Mouse (Mus musculus): ENCODE data around the gene Ntng1. TPM values are rescaled to one million over a fixed set of nuclear protein-coding genes. Genes with fewer than 3 reads are reported as not detected.

The Ntng1 gene
- polyA plus RNA-seq, 1 experiment = 0.31 TPM

- 11% methylated on average over 1 of the region's 1 CpGs for WGBS
- H3K36me3 ChIP-seq (ENCODE audit: control insufficient read depth, insufficient read depth, low read length) = no peaks in the 10 kb centered on the region
- no peak overlapping the region for H3K4me3 ChIP-seq (ENCODE audit: insufficient read depth, low read depth, low read length)
- TF ChIP-seq CTCF (conservative IDR thresholded peaks at IDR 0.05; ENCODE audit: insufficient read depth, insufficient read length, low read depth, low read length) (no peak), POLR2A (IDR thresholded peaks at IDR 0.05; ENCODE audit: low read depth, low read length) (no peak)
- DNase-seq = no peak
- no peak overlapping the region for H3K27ac ChIP-seq (ENCODE audit: insufficient read depth, low read depth, low read length)
- H3K27me3 ChIP-seq (replicated peaks; ENCODE audit: control insufficient read depth, insufficient read depth, low read length) = no peaks in the 10 kb centered on the region
- H3K4me1 ChIP-seq (ENCODE audit: control insufficient read depth, insufficient read depth, low read length) = no peaks in the 10 kb centered on the region
These were observed 253.2 kb downstream of the Ntng1 start for GRCm38 (mm10) chr3:109890600-109890999.

GRCm38 (mm10) chr3:109885672-109886071, 258.1 kb downstream of the Ntng1 start:
- no peak for DNase-seq
- no peaks in the 10 kb centered on the region for H3K36me3 ChIP-seq (ENCODE audit: control insufficient read depth, insufficient read depth, low read length)
- TF ChIP-seq POLR2A (IDR thresholded peaks at IDR 0.05; ENCODE audit: low read depth, low read length) = no peak
- TF ChIP-seq CTCF (conservative IDR thresholded peaks at IDR 0.05; ENCODE audit: insufficient read depth, insufficient read length, low read depth, low read length) = no peak
- H3K4me1 ChIP-seq (ENCODE audit: control insufficient read depth, insufficient read depth, low read length) = no peaks in the 10 kb centered on the region
- H3K4me3 ChIP-seq (ENCODE audit: insufficient read depth, low read depth, low read length) = no peak overlapping the region
- H3K27me3 ChIP-seq (replicated peaks; ENCODE audit: control insufficient read depth, insufficient read depth, low read length) = no peaks in the 10 kb centered on the region; the same call in 1 of the 2 replicates
- 60% methylated on average over 4 of the region's 4 CpGs for WGBS
- no peak overlapping the region for H3K27ac ChIP-seq (ENCODE audit: insufficient read depth, low read depth, low read length)

- no peak overlapping the region for H3K27ac ChIP-seq (ENCODE audit: insufficient read depth, low read depth, low read length)
- H3K4me3 ChIP-seq (ENCODE audit: insufficient read depth, low read depth, low read length) = no peak overlapping the region
- DNase-seq = no peak
- no peaks in the 10 kb centered on the region for H3K36me3 ChIP-seq (ENCODE audit: control insufficient read depth, insufficient read depth, low read length)
- H3K4me1 ChIP-seq (ENCODE audit: control insufficient read depth, insufficient read depth, low read length) = no peaks in the 10 kb centered on the region
- TF ChIP-seq CTCF (conservative IDR thresholded peaks at IDR 0.05; ENCODE audit: insufficient read depth, insufficient read length, low read depth, low read length) = no peak
- no peak for TF ChIP-seq POLR2A (IDR thresholded peaks at IDR 0.05; ENCODE audit: low read depth, low read length)
- no peaks in the 10 kb centered on the region; the same call in 1 of the 2 replicates for H3K27me3 ChIP-seq (replicated peaks; ENCODE audit: control insufficient read depth, insufficient read depth, low read length)
- WGBS = 77% methylated on average over 4 of the region's 4 CpGs
These were observed 264.8 kb downstream of the Ntng1 start for GRCm38 (mm10) chr3:109879061-109879460.

- Histone ChIP-seq H3K4me1 (ENCODE audit: control insufficient read depth, insufficient read depth, low read length) (no peaks in the 10 kb centered on the region), H3K4me3 (ENCODE audit: insufficient read depth, low read depth, low read length) (no peak overlapping the region), H3K27ac (ENCODE audit: insufficient read depth, low read depth, low read length) (no peak overlapping the region), H3K36me3 (ENCODE audit: control insufficient read depth, insufficient read depth, low read length) (no peaks in the 10 kb centered on the region), H3K27me3 (replicated peaks; ENCODE audit: control insufficient read depth, insufficient read depth, low read length) (no peaks in the 10 kb centered on the region)
- WGBS = 91% methylated on average over 17 of the region's 17 CpGs
- DNase-seq = no peak
- no peak for TF ChIP-seq POLR2A (IDR thresholded peaks at IDR 0.05; ENCODE audit: low read depth, low read length)
These were observed 271.8 kb downstream of the Ntng1 start for GRCm38 (mm10) chr3:109871986-109872385.

GRCm38 (mm10) chr3:109858276-109858675, 285.5 kb downstream of the Ntng1 start:
- H3K27ac ChIP-seq (ENCODE audit: insufficient read depth, low read depth, low read length) = no peak overlapping the region
- H3K27me3 ChIP-seq (replicated peaks; ENCODE audit: control insufficient read depth, insufficient read depth, low read length) = no peaks in the 10 kb centered on the region
- no peak for DNase-seq
- WGBS = 66% methylated on average over 1 of the region's 1 CpGs
- H3K4me1 ChIP-seq (ENCODE audit: control insufficient read depth, insufficient read depth, low read length) = no peaks in the 10 kb centered on the region
- H3K4me3 ChIP-seq (ENCODE audit: insufficient read depth, low read depth, low read length) = no peak overlapping the region
- TF ChIP-seq POLR2A (IDR thresholded peaks at IDR 0.05; ENCODE audit: low read depth, low read length) (no peak), CTCF (conservative IDR thresholded peaks at IDR 0.05; ENCODE audit: insufficient read depth, insufficient read length, low read depth, low read length) (no peak)
- H3K36me3 ChIP-seq (ENCODE audit: control insufficient read depth, insufficient read depth, low read length) = no peaks in the 10 kb centered on the region

GRCm38 (mm10) chr3:109854449-109855155, 289.2 kb downstream of the Ntng1 start:
- Histone ChIP-seq H3K4me3 (ENCODE audit: insufficient read depth, low read depth, low read length) (no peak overlapping the region), H3K27me3 (replicated peaks; ENCODE audit: control insufficient read depth, insufficient read depth, low read length) (no peaks in the 10 kb centered on the region), H3K27ac (ENCODE audit: insufficient read depth, low read depth, low read length) (no peak overlapping the region), H3K4me1 (ENCODE audit: control insufficient read depth, insufficient read depth, low read length) (no peaks in the 10 kb centered on the region), H3K36me3 (ENCODE audit: control insufficient read depth, insufficient read depth, low read length) (no peaks in the 10 kb centered on the region)
- TF ChIP-seq CTCF (conservative IDR thresholded peaks at IDR 0.05; ENCODE audit: insufficient read depth, insufficient read length, low read depth, low read length) (no peak), POLR2A (IDR thresholded peaks at IDR 0.05; ENCODE audit: low read depth, low read length) (no peak)
- WGBS = 87% methylated on average over 9 of the region's 9 CpGs
- DNase-seq = no peak

GRCm38 (mm10) chr3:109846660-109847059, 297.2 kb downstream of the Ntng1 start:
- Histone ChIP-seq H3K4me1 (ENCODE audit: control insufficient read depth, insufficient read depth, low read length) (no peaks in the 10 kb centered on the region), H3K27me3 (replicated peaks; ENCODE audit: control insufficient read depth, insufficient read depth, low read length) (no peaks in the 10 kb centered on the region), H3K27ac (ENCODE audit: insufficient read depth, low read depth, low read length) (no peak overlapping the region), H3K4me3 (ENCODE audit: insufficient read depth, low read depth, low read length) (no peak overlapping the region), H3K36me3 (ENCODE audit: control insufficient read depth, insufficient read depth, low read length) (no peaks in the 10 kb centered on the region)
- DNase-seq = no peak
- WGBS = 75% methylated on average over 4 of the region's 4 CpGs
- TF ChIP-seq CTCF (conservative IDR thresholded peaks at IDR 0.05; ENCODE audit: insufficient read depth, insufficient read length, low read depth, low read length) (no peak), POLR2A (IDR thresholded peaks at IDR 0.05; ENCODE audit: low read depth, low read length) (no peak)

Data from kidney, adult 2 months (tissue).